ENCODE assay signal across 17 mouse cellular contexts in genomic region chr4:84130840-84131547, GRCm38 (mm10).
DNase-seq lines count a peak whose midpoint lies in the region; TF ChIP-seq lines count a peak whose summit lies in the region.
"Had no signal": no experiment of that assay in that cellular context is flagged by ENCODE, and none has a peak within 500 bp of the region (broad histone marks: within the 10 kb centered on the region; RNA-seq: fewer than 3 reads in every experiment).

No protein-coding gene starts in this region.

- no peak overlapping the region for H3K4me3 ChIP-seq in cerebellum, adult 2 months (replicated peaks; ENCODE audit: insufficient read depth, low read depth, low read length)
- H3K4me3 ChIP-seq in limb, embryonic 10.5 days = no peak overlapping the region
- H3K4me3 ChIP-seq: forebrain, embryonic 15.5 days; heart, embryonic 12.5 days; hindbrain, embryonic 12.5 days; layer of hippocampus, adult 2 months; liver, embryonic 15.5 days; stomach, embryonic 15.5 days had no signal

- no peak for TF ChIP-seq CTCF in cerebellum, adult 2 months (IDR thresholded peaks at IDR 0.05; ENCODE audit: borderline replicate concordance, insufficient read depth, low read depth, low read length)

- 4% methylated on average over 7 of the region's 7 CpGs for WGBS in cerebellum, adult 2 months
- WGBS in limb, embryonic 10.5 days = 73% methylated on average over 7 of the region's 7 CpGs

- TF ChIP-seq POLR2A in cerebellum, adult 2 months (IDR thresholded peaks at IDR 0.05; ENCODE audit: borderline replicate concordance, insufficient read depth, low read length) = no peak

- H3K9me3 ChIP-seq in limb, embryonic 10.5 days (replicated peaks) = no peaks in the 10 kb centered on the region
- H3K9me3 ChIP-seq: forebrain, embryonic 15.5 days; heart, embryonic 12.5 days; hindbrain, embryonic 12.5 days; liver, embryonic 15.5 days; stomach, embryonic 15.5 days had no signal

- H3K27ac ChIP-seq in cerebellum, adult 2 months (ENCODE audit: insufficient read depth, low read length) = peak overlapping the region; percentile 52
- H3K27ac ChIP-seq in limb, embryonic 10.5 days = 0 out of 2 replicates have a peak overlapping the region, but pooled peaks have one; percentile 50
- H3K27ac ChIP-seq: forebrain, embryonic 15.5 days; hindbrain, embryonic 12.5 days; layer of hippocampus, adult 2 months; liver, embryonic 15.5 days; stomach, embryonic 15.5 days had no signal

- intact Hi-C loops in left cerebral cortex, postnatal 4 days (cut with DNase I) = no loop called here
- intact Hi-C loops in left cerebral cortex, postnatal 10 days (cut with DNase I) = no loop called here

- peak; percentile 11 for DNase-seq in left cerebral cortex, postnatal 4 days
- DNase-seq in left cerebral cortex, adult 8-10 months (ENCODE audit: low spot score in 2 of 2) = no peak
- DNase-seq in NIH3T3 (ENCODE audit: low read depth) = peak; percentile 42
- DNase-seq in cerebellum, adult 2 months = peak; percentile 70 to 91
- DNase-seq in limb, embryonic 10.5 days (ENCODE audit: low spot score) = no peak
- DNase-seq in testis, postnatal 10 days (ENCODE audit: low spot score) = no peak
- DNase-seq in kidney, postnatal 25 days = no peak
- no peak for DNase-seq in left cerebral cortex, postnatal 10 days (ENCODE audit: extremely low spot score in 1 of 2, low spot score in 2 of 2)
- DNase-seq: gastrocnemius, postnatal 10 days; kidney, adult 9 months had no signal

- no peaks in the 10 kb centered on the region for H3K36me3 ChIP-seq in limb, embryonic 10.5 days
- H3K36me3 ChIP-seq: forebrain, embryonic 15.5 days; heart, embryonic 12.5 days; hindbrain, embryonic 12.5 days; liver, embryonic 15.5 days; stomach, embryonic 15.5 days had no signal

- H3K4me1 ChIP-seq in cerebellum, adult 2 months (ENCODE audit: control insufficient read depth, insufficient read depth, low read length) = peaks cover 26% of the 10 kb centered on the region
- peaks cover 46% of the 10 kb centered on the region for H3K4me1 ChIP-seq in limb, embryonic 10.5 days
- H3K4me1 ChIP-seq: forebrain, embryonic 15.5 days; liver, embryonic 15.5 days had no signal

- no peaks in the 10 kb centered on the region for H3K27me3 ChIP-seq in cerebellum, adult 2 months (ENCODE audit: control insufficient read depth, insufficient read depth, low read length)
- 0 out of 2 replicates have a peak, but pooled peaks cover 6% of the 10 kb centered on the region for H3K27me3 ChIP-seq in limb, embryonic 10.5 days (ENCODE audit: low read depth, poor library complexity, severe bottlenecking)
- H3K27me3 ChIP-seq: CH12.LX; forebrain, embryonic 15.5 days; heart, embryonic 12.5 days; liver, embryonic 15.5 days; stomach, embryonic 15.5 days had no signal

Comparison
In these comparisons a context has a peak if more than half of its experiments do, and no peak if none do; other contexts are left out.
1. DNase-seq: peak in left cerebral cortex, postnatal 4 days (single experiment), NIH3T3 (single experiment) and cerebellum, adult 2 months (2 of 2); none in left cerebral cortex, adult 8-10 months (0 of 2), limb, embryonic 10.5 days (single experiment), testis, postnatal 10 days (single experiment), kidney, postnatal 25 days (0 of 2) and left cerebral cortex, postnatal 10 days (0 of 2).